Mouse (Mus musculus): ENCODE measurements around the gene Dnah8. TPM values are rescaled to one million over a fixed set of nuclear protein-coding genes. Genes with fewer than 3 reads are reported as not detected.

Gene Dnah8
- total RNA-seq, 2 experiments from 2014 or later: 1.7 to 3.1 TPM

DNA sequence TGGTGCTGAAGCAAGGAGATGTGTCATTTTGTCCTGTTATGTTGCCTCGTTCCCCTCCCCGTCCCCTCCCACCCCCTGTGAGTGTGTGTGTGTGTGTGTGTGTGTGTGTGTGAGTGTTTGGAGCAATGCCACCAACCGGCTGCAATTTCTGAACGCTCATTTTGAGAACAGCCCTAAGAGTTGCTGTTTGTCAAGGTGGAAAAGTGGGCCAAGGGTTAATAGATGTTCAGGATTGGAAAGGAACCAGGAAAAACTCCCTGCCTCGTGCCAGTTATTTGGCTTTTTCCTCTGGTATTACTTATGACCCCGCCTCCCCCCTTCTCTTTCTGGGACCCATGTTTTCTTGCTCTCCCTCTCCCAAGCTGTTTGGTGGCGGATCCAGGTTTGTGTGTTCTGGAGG lies 236.5 kb downstream of the Dnah8 start:
- no peak for DNase-seq (ENCODE audit: low spot score in 2 of 2)

GRCm38 (mm10) chr17:30866281-30866680 lies 242.1 kb downstream of the Dnah8 start:
- no peak for DNase-seq (ENCODE audit: low spot score in 2 of 2)

- peak in 1 of 2 experiments; percentile 63 for DNase-seq (ENCODE audit: low spot score in 2 of 2)
These were observed 242.8 kb downstream of the Dnah8 start for GRCm38 (mm10) chr17:30866966-30867365.

DNA sequence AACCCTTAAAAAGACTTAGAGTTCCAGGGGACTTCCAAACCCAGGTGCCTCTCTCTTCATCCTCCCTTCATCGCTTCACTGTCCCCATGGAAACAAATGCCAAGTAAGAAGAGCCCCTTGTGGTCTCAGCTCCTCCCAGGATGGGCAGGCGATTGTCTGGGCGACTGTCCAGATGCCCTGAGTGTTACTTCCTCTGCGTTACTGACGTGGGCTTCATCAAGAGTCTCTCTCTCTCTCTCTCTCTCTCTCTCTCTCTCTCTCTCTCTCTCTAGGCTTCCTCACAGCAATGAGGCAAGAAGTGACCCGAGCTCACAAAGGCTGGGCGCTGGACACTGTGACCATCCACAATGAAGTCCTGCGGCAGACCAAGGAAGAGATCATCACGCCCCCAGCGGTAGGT lies 246.9 kb downstream of the Dnah8 start:
- DNase-seq (ENCODE audit: low spot score in 2 of 2): no peak

GRCm38 (mm10) chr17:30874276-30874675 lies 250.1 kb downstream of the Dnah8 start:
- no peak for DNase-seq (ENCODE audit: low spot score in 2 of 2)

DNA sequence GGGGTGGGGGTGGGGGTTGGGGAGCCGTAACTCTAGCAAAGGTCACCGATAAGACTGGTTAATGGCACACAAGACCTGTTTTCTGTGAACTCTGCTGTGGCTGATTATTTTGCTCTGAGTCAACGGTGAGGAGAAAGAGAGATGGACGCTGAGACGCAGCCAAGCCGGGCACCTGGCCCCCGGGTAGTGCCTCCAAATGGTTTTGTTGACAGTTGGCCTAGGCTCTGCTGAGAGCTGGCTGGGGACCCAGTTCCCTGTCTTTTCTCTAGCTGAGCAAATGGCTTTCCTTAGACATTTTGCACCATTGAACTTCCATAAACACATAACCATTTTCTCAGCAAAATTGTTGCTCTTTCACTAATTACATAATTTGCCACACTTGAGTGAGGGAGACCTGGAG lies 253.3 kb downstream of the Dnah8 start:
- no peak for DNase-seq (ENCODE audit: low spot score in 2 of 2)

- no peak for DNase-seq (ENCODE audit: low spot score in 2 of 2)
These were observed 254.5 kb downstream of the Dnah8 start for GRCm38 (mm10) chr17:30878626-30879025.

DNA sequence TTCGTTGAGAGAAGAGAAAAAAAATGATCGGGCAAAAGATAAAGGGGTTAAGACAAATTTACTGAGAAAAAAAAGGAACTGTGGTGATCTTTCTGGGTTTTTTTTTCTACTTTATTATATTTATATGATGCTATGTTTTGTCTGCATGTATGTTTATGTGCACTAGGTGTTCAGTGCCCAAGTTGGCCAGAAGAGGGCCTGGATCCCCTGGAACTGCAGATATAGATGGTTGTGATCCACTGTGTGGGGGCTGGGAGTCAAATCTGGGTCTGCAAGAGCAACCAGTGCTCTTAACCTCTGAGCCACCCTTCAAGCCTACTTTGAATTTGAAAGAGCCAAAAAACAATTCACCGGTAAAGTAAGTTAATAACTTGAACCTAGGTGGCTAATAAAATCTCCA lies 256.2 kb downstream of the Dnah8 start:
- DNase-seq (ENCODE audit: low spot score in 2 of 2): no peak

DNA sequence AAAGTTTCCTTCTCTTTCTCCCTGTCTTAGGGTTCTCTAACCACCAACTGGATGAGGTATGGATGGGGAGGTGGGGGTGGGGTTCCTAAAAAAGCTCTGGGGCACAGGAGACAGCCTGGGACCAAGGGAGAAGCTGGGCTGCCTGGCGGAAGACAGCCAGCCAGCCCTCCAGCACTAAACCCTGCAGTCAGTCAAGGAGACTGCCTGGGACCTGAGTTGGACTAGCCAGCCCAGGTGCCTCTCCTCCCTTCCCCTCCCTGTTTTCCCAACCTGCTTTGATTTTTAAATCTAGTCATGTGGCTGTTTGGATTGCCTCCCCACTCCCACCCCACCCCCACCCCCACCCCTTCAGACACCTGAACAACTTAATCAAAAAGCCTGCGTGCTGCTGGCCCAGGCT lies 256.8 kb downstream of the Dnah8 start:
- DNase-seq (ENCODE audit: low spot score in 2 of 2): no peak

DNA sequence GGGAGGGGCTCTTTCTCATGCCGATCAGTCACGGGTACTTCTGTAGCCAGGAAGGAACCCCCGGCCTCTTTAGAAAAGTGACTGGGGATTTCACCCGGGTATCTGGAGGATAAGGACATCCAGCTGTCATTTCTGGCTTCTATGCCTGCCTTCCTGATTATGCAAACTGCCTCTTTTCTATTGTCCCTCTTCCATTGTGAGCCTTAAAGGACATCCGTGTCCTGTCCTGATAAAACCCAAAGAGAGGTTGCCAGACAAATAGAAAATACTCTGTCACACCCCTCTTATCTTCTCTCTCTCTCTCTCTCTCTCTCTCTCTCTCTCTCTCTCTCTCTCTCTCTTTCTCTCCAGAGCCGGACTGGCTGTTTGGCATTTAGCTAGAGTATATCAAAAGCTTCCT lies 258.1 kb downstream of the Dnah8 start:
- DNase-seq (ENCODE audit: low spot score in 2 of 2): no peak

DNA sequence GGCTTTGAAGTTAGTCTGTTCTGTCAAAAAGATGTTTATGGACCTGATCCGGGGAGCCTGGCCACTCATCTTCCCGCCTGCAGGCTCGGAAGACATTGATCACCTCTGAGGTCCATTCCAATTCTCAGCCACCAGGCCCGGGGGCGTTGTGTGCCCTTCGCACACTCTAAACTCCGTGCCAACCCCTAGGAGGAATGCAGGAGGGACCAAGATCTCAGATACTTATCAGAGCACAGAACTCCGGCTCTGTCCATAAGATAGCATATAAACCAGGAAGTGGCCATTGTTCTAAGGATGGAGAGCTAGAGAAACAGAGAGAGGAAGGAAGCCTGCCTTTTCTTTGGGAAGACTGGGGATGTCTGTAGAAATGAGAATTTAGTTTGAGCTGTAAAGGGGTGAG lies 259.4 kb downstream of the Dnah8 start:
- no peak for DNase-seq (ENCODE audit: low spot score in 2 of 2)

DNA sequence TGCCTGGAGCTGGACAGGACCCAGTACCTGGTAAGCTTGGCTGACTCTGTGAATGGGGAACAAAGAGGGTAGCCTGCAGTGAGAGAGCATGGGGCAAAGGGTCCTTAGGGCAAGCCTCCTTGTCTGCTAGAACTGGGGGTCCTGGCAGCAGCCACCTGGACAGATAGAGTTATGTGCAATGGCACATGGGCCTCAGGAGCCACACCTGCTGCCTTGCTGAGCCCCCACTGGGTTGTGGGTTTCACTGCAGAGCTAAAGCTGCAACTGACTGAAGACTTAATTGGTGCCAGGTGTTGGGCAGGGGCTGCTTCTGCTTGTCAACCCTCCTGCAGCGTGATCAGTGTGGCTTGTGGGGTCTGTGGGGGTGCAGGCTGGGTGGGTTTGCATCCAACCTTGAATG lies 267.9 kb downstream of the Dnah8 start:
- no peak for DNase-seq (ENCODE audit: low spot score in 2 of 2)

- no peak for DNase-seq (ENCODE audit: low spot score in 2 of 2)
These were observed 268.6 kb downstream of the Dnah8 start for GRCm38 (mm10) chr17:30892730-30893129.

DNA sequence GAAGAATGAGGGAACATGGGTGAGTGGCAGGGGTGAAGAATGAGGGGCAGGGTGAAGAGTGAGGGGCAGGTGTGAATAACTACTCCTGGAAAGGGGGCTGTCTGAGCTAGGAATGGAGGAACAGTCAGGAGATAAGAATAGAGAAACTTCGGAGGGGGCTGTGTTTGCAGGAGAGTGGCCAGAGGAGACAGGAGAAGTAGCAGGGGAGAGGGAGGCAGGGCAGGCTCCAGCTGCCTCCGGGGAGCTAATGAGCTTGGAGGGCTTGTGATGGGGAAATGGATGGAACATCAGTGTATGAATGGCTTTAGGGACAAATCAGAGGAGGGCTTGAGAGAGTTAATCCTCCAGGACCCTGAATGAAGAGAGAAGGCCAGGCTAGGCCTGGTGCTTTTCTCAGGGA lies 272.9 kb downstream of the Dnah8 start:
- no peak for DNase-seq (ENCODE audit: low spot score in 2 of 2)

DNA sequence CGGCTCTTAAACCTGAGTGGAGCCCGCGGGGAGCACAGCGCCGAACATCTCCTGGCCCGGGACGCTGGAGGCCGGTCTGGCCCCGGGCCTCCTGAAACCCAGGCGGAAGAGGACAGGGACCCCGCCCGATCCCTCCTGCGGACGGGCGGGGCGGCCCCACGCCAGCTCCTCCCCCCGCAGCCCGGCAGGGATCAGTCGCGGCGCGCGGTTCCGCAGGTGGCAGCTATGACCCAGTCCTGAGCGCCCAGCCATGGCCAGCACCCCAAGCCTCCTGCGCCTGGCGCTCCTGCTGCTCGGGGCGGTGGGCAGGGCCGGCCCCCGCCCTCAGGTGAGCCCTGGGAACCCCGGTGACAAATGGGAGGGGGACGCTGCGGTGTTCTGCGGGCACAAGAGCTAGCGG lies 277.5 kb downstream of the Dnah8 start, which contains the start of gene Glp1r:
TSS of gene Glp1r (plus strand) at position 191 of the 400 bp plus-strand sequence.
- DNase-seq (ENCODE audit: low spot score in 2 of 2): no peak

- no peak for DNase-seq (ENCODE audit: low spot score in 2 of 2)
These were observed 279.9 kb downstream of the Dnah8 start for GRCm38 (mm10) chr17:30904096-30904495.

DNA sequence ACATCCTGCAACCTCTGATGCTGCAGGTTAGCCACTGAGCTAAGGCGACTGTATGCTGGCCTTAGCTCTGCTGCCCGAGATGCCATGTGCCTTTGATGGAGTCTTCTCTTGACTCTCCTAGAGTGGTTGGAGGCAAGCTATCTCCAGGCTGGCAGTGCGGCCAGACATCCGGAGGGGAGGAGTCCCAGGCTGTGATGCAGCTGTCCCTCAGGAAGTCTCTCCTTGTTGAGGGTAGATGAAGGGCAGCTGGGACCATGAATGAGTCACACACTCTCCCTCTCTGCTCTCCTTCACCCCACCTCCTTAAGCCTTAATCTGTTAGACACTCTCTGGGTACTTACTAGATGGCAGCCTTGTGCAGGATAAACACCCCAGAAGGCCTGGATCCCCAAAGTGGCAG lies 283.4 kb downstream of the Dnah8 start:
- DNase-seq (ENCODE audit: low spot score in 2 of 2): no peak

- DNase-seq (ENCODE audit: low spot score in 2 of 2): no peak
These were observed 286.9 kb downstream of the Dnah8 start for GRCm38 (mm10) chr17:30910866-30911731.

GRCm38 (mm10) chr17:30911732-30912088 lies 287.6 kb downstream of the Dnah8 start:
- DNase-seq (ENCODE audit: low spot score in 2 of 2): no peak

DNA sequence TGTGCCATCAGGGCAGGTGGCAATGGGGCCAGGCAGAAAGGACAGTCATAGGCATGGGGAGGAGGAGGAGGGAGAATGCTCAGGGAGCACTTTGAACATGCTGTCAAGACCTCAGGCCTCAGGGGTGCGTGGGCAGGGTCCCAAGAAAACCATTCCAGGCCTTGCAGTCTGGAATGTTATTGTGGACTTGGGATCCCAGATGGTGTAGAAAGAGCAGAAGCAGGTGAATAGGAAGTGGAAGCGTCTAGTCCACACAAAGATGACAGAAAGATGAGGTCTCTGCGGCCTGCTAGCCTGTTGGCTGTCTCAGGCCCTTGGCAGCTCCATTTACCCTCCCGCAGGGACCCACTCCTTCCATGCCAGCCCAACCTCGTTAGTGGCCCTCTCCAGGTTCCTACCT lies 288.4 kb downstream of the Dnah8 start:
- no peak for DNase-seq (ENCODE audit: low spot score in 2 of 2)

DNA sequence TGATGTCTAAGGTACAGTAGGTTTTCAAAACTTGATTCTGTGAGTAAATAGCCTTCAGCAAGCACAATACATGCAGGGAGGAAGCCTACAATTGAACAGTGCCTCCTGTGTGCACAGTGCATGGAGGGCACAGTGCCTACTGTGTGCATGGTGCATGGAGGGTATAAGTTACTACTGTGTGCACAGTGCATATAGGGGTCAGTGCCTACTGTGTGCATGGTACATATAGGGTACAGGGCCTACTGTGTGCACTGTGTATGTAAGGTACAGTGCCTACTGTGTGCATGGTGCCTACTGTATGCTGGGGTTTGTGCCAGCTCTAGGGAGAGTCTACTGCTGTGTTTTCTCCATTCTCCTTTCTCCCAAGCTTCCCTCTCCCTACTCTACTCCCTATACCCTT lies 290.1 kb downstream of the Dnah8 start:
- DNase-seq (ENCODE audit: low spot score in 2 of 2): no peak

DNA sequence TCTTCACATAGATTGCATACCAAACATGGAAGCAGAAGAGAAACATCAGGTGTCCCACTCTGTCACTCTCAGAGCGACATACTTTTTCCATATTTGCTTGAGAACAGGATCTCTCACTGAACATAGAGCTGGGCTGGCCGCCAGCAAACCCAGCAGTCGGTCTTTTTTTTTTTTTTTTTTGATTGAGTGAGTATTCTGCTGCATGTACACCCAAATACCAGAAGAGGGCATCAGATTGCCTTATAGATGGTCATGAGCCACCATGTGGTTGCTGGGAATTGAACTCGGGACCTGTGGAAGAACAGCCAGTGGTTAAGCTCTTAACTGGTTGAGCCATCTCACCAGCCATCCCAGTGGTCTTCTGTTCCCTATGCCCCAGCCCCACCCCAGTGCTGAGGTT lies 299.4 kb downstream of the Dnah8 start:
- DNase-seq (ENCODE audit: low spot score in 2 of 2): no peak
